Mouse (Mus musculus) embryonic facial prominence, embryonic 10.5 days (tissue): Measurements from ENCODE around the gene Ttc36. TPM values are rescaled to one million over a fixed set of nuclear protein-coding genes. Genes with fewer than 3 reads are reported as not detected.

ENCODE experiments used
- DNase-seq: peaks from one replicate; pipeline ENCODE4 v3.0.0-alpha.2; 2017; ENCODE audit warnings: low spot score
- H3K27ac ChIP-seq: fragments of 300-500 bp; sonication (generic); replicated peaks from 2 replicates; pipeline ENCODE4 v1.5.1; 2016; ENCODE audit warnings: mild to moderate bottlenecking
- H3K27me3 ChIP-seq: fragments of 300-500 bp; sonication (generic); replicated peaks from 2 replicates; pipeline ENCODE4 v1.6.1; 2016; ENCODE audit warnings: low read depth, mild to moderate bottlenecking; ENCODE audit not compliant: poor library complexity, severe bottlenecking
- H3K36me3 ChIP-seq: fragments of 300-500 bp; sonication (generic); replicated peaks from 2 replicates; pipeline ENCODE4 v1.6.1; 2016; ENCODE audit warnings: mild to moderate bottlenecking, moderate library complexity
- H3K4me1 ChIP-seq: fragments of 300-500 bp; sonication (generic); 2 replicates; pipeline ENCODE4 v1.6.1; 2016
- H3K4me3 ChIP-seq: fragments of 300-500 bp; sonication (generic); 2 replicates; pipeline ENCODE4 v1.5.1; 2016; ENCODE audit warnings: mild to moderate bottlenecking, moderate library complexity
- H3K9me3 ChIP-seq: fragments of 300-500 bp; sonication (generic); 2 replicates; pipeline ENCODE4 v1.6.1; 2016; ENCODE audit warnings: mild to moderate bottlenecking
- WGBS: fragments of 180-500 bp; shearing (Covaris S2); methylation state at CpG from one replicate; pipeline ENCODE4 v1.1.7; 2016; 5-methylcytosine and 5-hydroxymethylcytosine counted together
- polyA plus RNA-seq: library from polyadenylated mRNA; unstranded; fragments of >200 nt; fragmentation: Nextera tagmentation; extraction: Ambion mirVana; gene quantifications from 2 replicates; pipeline ENCODE4 v1.2.1, GENCODE M21; 2016

The Ttc36 gene
- polyA plus RNA-seq, 1 experiment from 2014 or later, result not detected

DNA sequence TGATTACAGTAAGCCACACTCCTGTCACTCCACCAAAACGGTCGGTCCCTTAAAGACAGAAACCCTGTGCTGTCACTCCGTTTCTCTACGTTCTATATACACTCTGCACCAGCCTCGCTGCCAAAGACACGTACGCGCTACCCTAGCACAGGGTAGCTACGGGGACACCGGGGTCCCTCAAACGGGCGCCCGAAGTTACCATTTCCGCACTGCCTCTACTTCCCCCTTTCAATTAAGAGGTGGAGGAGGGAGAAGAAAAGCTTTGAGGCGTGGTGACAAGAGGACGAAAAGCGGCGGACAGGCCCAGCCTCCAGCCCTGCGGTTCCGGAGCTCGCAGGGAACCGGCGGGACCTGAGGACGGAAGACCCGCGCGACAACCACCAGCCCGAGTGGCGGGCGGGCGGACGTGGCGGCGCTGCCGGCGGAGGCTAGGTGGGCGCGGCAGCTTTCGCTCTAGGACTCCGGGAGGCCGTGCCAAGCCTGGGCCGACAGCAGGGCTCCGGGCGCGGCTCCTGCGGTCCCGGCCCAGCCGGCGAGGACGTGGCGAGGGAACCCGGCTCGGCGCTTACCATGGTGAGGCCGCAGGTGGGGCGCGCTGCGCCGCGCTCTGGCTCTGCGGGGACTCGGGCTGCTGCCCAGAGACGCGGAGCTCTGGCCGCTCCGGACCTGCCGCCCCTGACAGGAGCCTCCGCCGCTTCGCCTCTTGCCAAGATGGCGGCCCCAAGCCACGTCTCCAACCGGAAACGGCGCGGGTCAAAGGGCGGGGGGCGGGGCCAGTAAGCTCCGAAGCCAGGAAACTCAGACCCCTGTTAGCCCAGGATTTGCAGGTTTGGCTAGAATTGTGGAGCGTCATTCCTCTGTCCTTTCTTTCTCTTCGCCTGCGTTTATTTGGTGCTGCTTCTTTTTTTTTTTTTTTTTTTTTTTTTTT is 35.5 kb downstream of the Ttc36 start, which contains the start of the genes Arcn1 and Ift46:
Gene Arcn1 (minus strand): TSS at position 745 of the 928 bp plus-strand sequence.
Gene Ift46 (plus strand): TSS at position 808 of the 928 bp plus-strand sequence.
- peak within 1 kb of the TSS; percentile 97 for H3K27ac ChIP-seq
- H3K4me3 ChIP-seq, result peak within 1 kb of the TSS; percentile 100
- WGBS, result under 1% methylated on average over 82 of the region's 82 CpGs
- peak; percentile 95 for DNase-seq
- H3K9me3 ChIP-seq, result no peaks in the 10 kb centered on the region
- no peaks in the 10 kb centered on the region for H3K36me3 ChIP-seq
- no peaks in the 10 kb centered on the region for H3K27me3 ChIP-seq
- peaks cover 15% of the 10 kb centered on the region for H3K4me1 ChIP-seq

DNA sequence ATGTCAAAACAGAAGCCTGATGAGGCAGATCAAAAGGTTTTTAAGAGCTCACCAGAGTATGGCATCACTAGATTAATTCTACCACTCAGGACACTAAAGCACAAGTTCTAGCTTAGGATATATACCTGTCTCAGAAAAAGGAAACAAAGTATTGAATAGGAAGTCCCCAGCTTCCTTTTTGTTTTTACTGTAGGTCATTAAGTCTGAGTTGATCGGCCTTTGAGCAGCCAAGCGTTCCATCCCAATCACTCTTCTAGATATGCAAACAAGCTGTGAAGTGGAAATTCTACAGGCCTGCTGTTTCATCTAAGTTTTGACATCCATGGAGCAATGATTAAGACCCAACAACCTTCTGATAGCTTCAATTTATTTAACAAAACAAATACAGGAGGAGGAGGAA is 42.0 kb downstream of the Ttc36 start:
- no peak for DNase-seq
- Histone ChIP-seq H3K36me3 (peaks cover 56% of the 10 kb centered on the region), H3K4me1 (peaks cover 4% of the 10 kb centered on the region)

More for the DNA sequence above, 42.0 kb downstream of the Ttc36 start:
- Histone ChIP-seq H3K9me3 (no peaks in the 10 kb centered on the region), H3K27me3 (no peaks in the 10 kb centered on the region), H3K27ac (no peak overlapping the region), H3K4me3 (no peak overlapping the region)
- WGBS, result 89% methylated on average over 2 of the region's 2 CpGs

Other genes starting within 250 kb of the Ttc36 start
- gene Cxcr5, start 241.2 kb downstream of the Ttc36 start, polyA plus RNA-seq, result not detected in 2 replicates
- 21.8 and 23.5 TPM in 2 replicates for gene Ddx6, start 198.2 kb downstream of the Ttc36 start, polyA plus RNA-seq
- not detected in 2 replicates for gene Treh, start 129.8 kb downstream of the Ttc36 start, polyA plus RNA-seq
- gene Phldb1, start 67.9 kb downstream of the Ttc36 start, polyA plus RNA-seq, result 48.4 and 51.1 TPM in 2 replicates
- gene Arcn1, start 35.2 kb downstream of the Ttc36 start, polyA plus RNA-seq, result 169 and 171 TPM in 2 replicates
- 133 and 139 TPM in 2 replicates for gene Ift46, start 35.2 kb downstream of the Ttc36 start, polyA plus RNA-seq
- 1.7 and 2.1 TPM in 2 replicates for gene Tmem25, start 3.8 kb downstream of the Ttc36 start, polyA plus RNA-seq
- gene Kmt2a, start 78.2 kb upstream of the Ttc36 start, polyA plus RNA-seq, result 14.1 and 14.9 TPM in 2 replicates
- 499 and 516 TPM in 2 replicates for gene Atp5l, start 117.7 kb upstream of the Ttc36 start, polyA plus RNA-seq
- 23.2 and 23.7 TPM in 2 replicates for gene Ube4a, start 162.5 kb upstream of the Ttc36 start, polyA plus RNA-seq
- not detected in 2 replicates for gene Cd3g, start 177.4 kb upstream of the Ttc36 start, polyA plus RNA-seq
- not detected in 2 replicates for gene Cd3d, start 178.7 kb upstream of the Ttc36 start, polyA plus RNA-seq
- gene Cd3e, start 206.6 kb upstream of the Ttc36 start, polyA plus RNA-seq, result not detected in 2 replicates
- gene Mpzl2, start 236.7 kb upstream of the Ttc36 start, polyA plus RNA-seq, result 9.7 TPM in 2 replicates